Mouse (Mus musculus) midbrain, embryonic 12.5 days (tissue): Measurements from ENCODE around the gene Rnf208. TPM values are rescaled to one million over a fixed set of nuclear protein-coding genes. Genes with fewer than 3 reads are reported as not detected.

Source experiments
- ATAC-seq: fragments of 200-750 bp; cut with Nextera tagmentation; 2 replicates; pipeline ENCODE4 v1.8.0; 2017; ENCODE audit warnings: low read depth, moderate TSS enrichment, moderate library complexity; ENCODE audit not compliant: low FRiP score
- H3K27ac ChIP-seq: fragments of 300-500 bp; sonication (generic); replicated peaks from 2 replicates; pipeline ENCODE4 v1.5.1; 2016; ENCODE audit warnings: mild to moderate bottlenecking
- H3K27me3 ChIP-seq: fragments of 300-500 bp; sonication (generic); 2 replicates; pipeline ENCODE4 v1.6.1; 2016; ENCODE audit warnings: mild to moderate bottlenecking
- H3K36me3 ChIP-seq: fragments of 300-500 bp; sonication (generic); 2 replicates; pipeline ENCODE4 v1.6.1; 2016
- H3K4me1 ChIP-seq: fragments of 300-500 bp; sonication (generic); 2 replicates; pipeline ENCODE4 v1.6.1; 2016
- H3K4me2 ChIP-seq: fragments of 300-500 bp; sonication (generic); replicated peaks from 2 replicates; pipeline ENCODE4 v1.6.1; 2016; ENCODE audit warnings: mild to moderate bottlenecking, moderate library complexity
- H3K4me3 ChIP-seq: fragments of 300-500 bp; sonication (generic); 2 replicates; pipeline ENCODE4 v1.5.1; 2016; ENCODE audit warnings: mild to moderate bottlenecking
- H3K9ac ChIP-seq: fragments of 300-500 bp; sonication (generic); replicated peaks from 2 replicates; pipeline ENCODE4 v1.6.1; 2016; ENCODE audit warnings: mild to moderate bottlenecking, moderate library complexity
- H3K9me3 ChIP-seq: fragments of 300-500 bp; sonication (generic); 2 replicates; pipeline ENCODE4 v1.6.1; 2016; ENCODE audit warnings: mild to moderate bottlenecking
- WGBS: fragments of 180-500 bp; shearing (Covaris S2); methylation state at CpG from one replicate; pipeline ENCODE4 v1.1.7; 2016; 5-methylcytosine and 5-hydroxymethylcytosine counted together
- polyA plus RNA-seq: library from polyadenylated mRNA; unstranded; fragments of >200 nt; fragmentation: Nextera tagmentation; extraction: Ambion mirVana; gene quantifications from 2 replicates; pipeline ENCODE4 v1.2.1, GENCODE M21; 2016

Gene Rnf208
- polyA plus RNA-seq, 1 experiment from 2014 or later = 31.9 TPM

DNA sequence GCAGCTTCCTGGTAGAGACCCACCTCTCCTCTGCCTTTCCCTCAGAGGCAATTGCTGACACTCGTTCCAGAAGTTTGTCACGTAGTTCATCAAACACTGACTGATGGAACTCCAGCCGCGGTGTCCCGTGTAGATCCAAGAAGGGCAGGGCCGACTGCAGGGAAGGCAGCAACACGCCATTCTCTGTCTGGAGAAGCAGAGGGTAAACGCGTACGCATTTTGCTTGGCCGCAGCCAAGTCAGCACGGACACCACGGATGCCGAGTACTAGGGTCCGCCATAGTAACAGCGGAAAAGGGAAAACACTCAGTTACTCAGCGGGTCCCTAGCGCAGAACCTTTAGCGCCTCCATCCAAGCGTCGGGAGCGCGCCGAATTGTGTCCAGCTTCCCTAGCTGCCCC, 31.4 kb upstream of the Rnf208 start:
- H3K4me2 ChIP-seq = peak overlapping the region; percentile 96
- no peak; the same call in 1 of the 2 replicates for ATAC-seq
- peak overlapping the region; percentile 89 for H3K9ac ChIP-seq
- peak overlapping the region; percentile 87 for H3K27ac ChIP-seq
- peaks cover 22% of the 10 kb centered on the region for H3K4me1 ChIP-seq
- under 1% methylated on average over 24 of the region's 24 CpGs for WGBS
- H3K36me3 ChIP-seq = peaks cover 27% of the 10 kb centered on the region
- no peaks in the 10 kb centered on the region for H3K9me3 ChIP-seq
- peak overlapping the region; percentile 90 for H3K4me3 ChIP-seq
- peaks cover 9% of the 10 kb centered on the region; the same call in 1 of the 2 replicates for H3K27me3 ChIP-seq

DNA sequence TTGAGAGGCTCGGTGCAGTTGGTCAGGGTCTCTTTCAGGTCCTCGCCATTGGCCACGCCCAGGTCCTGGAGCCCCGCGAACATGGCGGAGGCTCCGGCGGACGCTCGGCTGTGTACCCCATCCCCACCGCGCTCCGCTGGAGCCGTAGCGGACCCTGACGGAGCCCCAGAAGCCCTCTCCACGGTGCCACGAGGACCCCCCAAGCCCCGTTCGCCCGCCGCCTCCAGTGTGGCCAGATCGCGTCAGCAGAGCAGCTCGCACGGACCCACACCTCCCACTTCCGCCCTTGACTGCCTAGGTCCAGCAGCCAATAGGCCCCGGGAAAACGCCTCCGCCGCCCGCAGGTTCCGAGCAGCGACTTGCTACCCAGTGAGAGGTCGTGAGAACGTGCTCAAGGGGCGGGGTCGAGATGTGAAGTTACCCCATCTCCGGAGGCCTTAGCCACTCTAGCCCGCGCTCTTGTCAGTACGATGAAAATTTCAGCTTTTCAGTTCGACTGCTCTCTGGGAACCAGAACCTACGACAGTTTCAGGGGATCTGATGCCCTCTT, 30.9 kb upstream of the Rnf208 start, which contains the start of gene Nelfb:
Gene Nelfb (minus strand): TSS at position 369 of the 550 bp plus-strand sequence.
- Histone ChIP-seq H3K27ac (peak within 1 kb of the TSS; percentile 87), H3K9ac (peak within 1 kb of the TSS; percentile 89), H3K36me3 (peaks cover 22% of the 10 kb centered on the region), H3K4me3 (peak within 1 kb of the TSS; percentile 90), H3K4me1 (peaks cover 22% of the 10 kb centered on the region), H3K9me3 (no peaks in the 10 kb centered on the region), H3K27me3 (peaks cover 13% of the 10 kb centered on the region), H3K4me2 (peak within 1 kb of the TSS; percentile 96)
- under 1% methylated on average over 44 of the region's 44 CpGs for WGBS
- ATAC-seq = peak; percentile 94

DNA sequence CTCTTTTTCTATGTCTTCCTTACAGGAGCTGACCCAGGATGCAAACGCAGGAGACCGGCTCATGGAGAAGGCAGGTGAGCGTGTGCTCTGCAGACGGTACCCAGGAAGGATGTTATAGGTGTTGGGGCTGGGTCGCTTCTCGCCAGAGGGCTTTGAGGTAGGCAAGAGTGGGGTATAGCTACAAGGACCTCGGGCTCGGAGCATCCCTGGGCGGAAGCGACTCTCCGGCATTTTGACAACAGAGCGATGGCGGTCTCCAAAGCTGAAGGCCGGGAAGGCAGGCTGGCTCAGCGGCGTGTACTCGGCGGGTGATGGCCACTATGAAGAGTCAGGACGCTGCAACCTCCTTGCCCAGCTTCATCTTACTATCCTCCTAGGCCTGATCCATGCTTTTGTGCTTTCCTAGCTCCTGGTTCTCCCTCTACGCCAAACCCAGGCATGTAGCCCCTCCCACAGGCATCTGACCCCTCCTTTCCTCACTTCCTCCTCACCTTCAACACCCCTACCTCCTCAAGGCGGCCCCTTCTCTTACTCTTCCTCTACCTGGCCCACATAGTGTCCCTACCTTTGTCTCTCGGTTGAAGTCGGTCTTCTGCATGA, 28.7 kb upstream of the Rnf208 start:
- Histone ChIP-seq H3K4me1 (peaks cover 22% of the 10 kb centered on the region), H3K9me3 (no peaks in the 10 kb centered on the region), H3K36me3 (peaks cover under 1% of the 10 kb centered on the region; the same call in 1 of the 2 replicates), H3K9ac (no peak overlapping the region), H3K4me3 (no peak overlapping the region), H3K27me3 (peaks cover 15% of the 10 kb centered on the region), H3K27ac (no peak overlapping the region), H3K4me2 (no peak overlapping the region)
- WGBS = 63% methylated on average over 23 of the region's 23 CpGs
- ATAC-seq = no peak

DNA sequence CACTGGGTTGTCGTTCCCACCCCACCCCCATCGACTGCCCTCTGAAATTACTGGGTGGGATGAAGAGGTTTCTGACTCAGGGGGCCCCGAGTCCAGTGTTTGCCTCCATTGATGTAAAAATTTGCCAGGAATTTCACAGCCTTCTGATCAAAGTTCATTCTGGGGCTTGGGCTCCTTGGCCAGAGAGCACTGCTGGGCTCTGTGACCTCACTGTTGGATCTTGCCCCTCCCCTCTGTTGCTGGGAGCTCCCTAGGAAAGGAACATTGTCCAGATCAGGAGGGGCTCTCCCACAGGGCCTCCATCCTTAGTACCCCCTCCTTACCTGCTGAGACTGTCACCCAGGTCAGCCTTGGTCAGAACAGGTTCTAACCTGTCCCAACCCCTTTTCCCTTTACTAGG, 27.6 kb upstream of the Rnf208 start, which contains the start of gene Stpg3:
Gene Stpg3 (minus strand): TSS at position 194 of the 400 bp plus-strand sequence.
- no peaks in the 10 kb centered on the region for H3K9me3 ChIP-seq
- WGBS = 67% methylated on average over 3 of the region's 3 CpGs
- no peak within 1 kb of the TSS for H3K4me3 ChIP-seq
- H3K36me3 ChIP-seq = no peaks in the 10 kb centered on the region
- ATAC-seq = no peak
- H3K27ac ChIP-seq = no peak within 1 kb of the TSS
- no peak within 1 kb of the TSS for H3K9ac ChIP-seq
- H3K4me2 ChIP-seq = no peak within 1 kb of the TSS
- peaks cover 15% of the 10 kb centered on the region for H3K27me3 ChIP-seq
- H3K4me1 ChIP-seq = peaks cover 18% of the 10 kb centered on the region

DNA sequence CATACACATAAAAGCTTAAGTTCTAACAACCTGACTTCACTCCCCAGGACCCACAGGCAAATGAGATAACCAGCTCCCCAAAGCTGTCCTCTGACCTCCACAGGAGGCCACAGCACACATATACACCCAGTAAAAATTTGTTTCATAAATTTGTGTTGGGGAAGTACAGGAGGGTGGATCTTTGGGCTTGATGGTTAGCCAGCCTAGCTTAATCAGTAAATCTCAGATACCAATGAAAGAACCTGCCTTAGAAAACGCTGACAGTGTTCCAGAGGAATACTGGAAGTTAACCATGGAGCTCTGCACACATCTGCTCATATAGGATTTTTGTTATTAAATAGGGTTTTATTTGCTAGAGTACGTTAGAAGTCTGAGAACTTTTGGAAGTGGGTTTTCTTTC, 24.4 kb upstream of the Rnf208 start:
- 64% methylated on average over 2 of the region's 2 CpGs for WGBS
- no peak overlapping the region for H3K4me3 ChIP-seq
- ATAC-seq = no peak
- peaks cover 12% of the 10 kb centered on the region for H3K36me3 ChIP-seq
- H3K9me3 ChIP-seq = no peaks in the 10 kb centered on the region
- H3K4me1 ChIP-seq = no peaks in the 10 kb centered on the region; the same call in 1 of the 2 replicates
- H3K27me3 ChIP-seq = peaks cover 15% of the 10 kb centered on the region
- no peak overlapping the region for H3K4me2 ChIP-seq
- H3K9ac ChIP-seq = no peak overlapping the region
- H3K27ac ChIP-seq = no peak overlapping the region

DNA sequence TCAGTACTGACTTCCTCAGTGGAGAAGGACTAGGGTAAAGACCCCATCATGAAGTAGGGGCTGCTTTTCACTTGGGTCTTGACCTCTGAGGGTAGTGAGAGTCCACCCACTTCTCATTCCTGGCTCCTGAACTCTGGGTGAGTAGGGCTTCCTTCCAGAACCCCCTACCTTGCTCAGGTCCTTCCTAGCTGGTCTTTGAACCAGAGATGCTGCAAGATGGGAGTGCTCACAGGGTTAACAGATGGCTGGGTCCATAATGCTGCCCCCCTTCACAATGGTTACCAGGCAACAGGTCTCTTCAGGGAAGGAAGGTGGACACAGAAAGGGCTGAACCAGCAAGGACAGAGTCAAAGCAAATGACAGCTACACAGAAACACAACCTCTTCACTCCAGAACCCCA, 23.6 kb upstream of the Rnf208 start, which contains the start of gene Fam166a:
Gene Fam166a (plus strand): TSS at position 301 of the 400 bp plus-strand sequence.
- H3K4me2 ChIP-seq = no peak within 1 kb of the TSS
- H3K4me1 ChIP-seq = peaks cover 6% of the 10 kb centered on the region
- no peak within 1 kb of the TSS for H3K27ac ChIP-seq
- H3K4me3 ChIP-seq = no peak within 1 kb of the TSS
- 0 out of 2 replicates have a peak within 1 kb of the TSS, but pooled peaks have one; percentile 20 for H3K9ac ChIP-seq
- H3K27me3 ChIP-seq = peaks cover 9% of the 10 kb centered on the region
- H3K9me3 ChIP-seq = no peaks in the 10 kb centered on the region
- peaks cover 12% of the 10 kb centered on the region for H3K36me3 ChIP-seq
- ATAC-seq = no peak

DNA sequence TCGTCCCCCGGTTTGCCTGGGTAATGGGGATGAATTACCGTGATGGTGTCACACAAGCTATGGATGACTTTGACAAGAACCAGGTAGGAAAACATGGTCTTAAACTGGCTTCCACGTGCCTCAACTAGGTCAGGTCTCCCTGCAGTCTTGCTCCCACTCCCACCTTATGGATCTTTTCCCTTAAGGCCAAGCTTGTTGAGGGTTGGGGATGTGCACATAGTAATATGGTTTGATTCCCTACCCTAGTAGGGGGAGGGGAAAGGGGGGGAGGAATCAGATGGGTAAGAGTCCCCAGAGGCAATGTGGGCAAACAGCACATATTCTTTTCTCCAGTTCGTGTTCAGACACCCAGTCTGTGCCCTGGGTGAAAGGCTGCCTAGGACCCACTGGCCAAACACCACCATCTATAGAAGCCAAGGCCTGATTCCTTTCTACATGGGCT, 20.7 kb upstream of the Rnf208 start:
- peaks cover 12% of the 10 kb centered on the region for H3K36me3 ChIP-seq
- no peak for ATAC-seq
- H3K27ac ChIP-seq = no peak overlapping the region
- no peaks in the 10 kb centered on the region for H3K9me3 ChIP-seq
- H3K4me3 ChIP-seq = no peak overlapping the region
- WGBS = 75% methylated on average over 5 of the region's 5 CpGs
- no peak overlapping the region for H3K4me2 ChIP-seq
- no peaks in the 10 kb centered on the region for H3K27me3 ChIP-seq
- H3K4me1 ChIP-seq = peaks cover 18% of the 10 kb centered on the region
- H3K9ac ChIP-seq = no peak overlapping the region

DNA sequence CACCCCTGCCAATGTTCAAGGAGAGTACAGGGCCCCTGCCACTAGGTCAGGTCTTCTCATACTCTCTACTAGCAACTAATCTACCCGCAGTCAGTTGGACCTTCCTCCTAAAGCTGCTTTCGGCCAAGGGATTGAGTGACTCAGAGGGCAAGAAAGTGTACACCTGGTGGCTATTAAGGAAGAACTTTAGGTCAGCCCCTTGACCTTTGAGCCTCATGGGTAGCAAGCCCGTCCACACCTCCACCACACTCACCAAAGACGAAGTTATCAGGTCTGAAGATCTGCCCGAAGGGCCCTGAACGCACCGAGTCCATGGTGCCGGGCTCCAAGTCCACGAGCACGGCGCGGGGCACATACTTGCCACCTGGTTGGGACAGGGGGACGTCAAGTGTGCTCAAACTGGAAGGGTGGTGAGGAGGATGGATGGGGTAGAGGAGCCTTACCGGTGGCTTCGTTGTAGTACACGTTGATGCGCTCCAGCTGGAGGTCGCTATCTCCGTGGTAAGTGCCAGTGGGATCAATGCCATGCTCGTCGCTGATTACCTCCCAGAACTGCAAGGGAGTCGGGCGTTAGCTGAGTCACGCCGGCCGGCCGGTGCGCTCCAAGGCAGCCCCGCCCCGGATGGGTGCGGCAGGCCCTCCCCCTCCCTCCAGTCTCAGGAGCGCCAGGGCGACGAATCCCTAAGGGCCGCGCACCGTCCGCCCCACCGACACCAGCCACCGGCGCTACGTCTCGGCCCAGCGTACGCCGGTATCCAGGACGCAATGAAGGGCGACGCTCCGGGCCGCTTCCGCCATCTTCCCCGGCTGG, 18.2 kb upstream of the Rnf208 start:
- Histone ChIP-seq H3K4me1 (peaks cover 20% of the 10 kb centered on the region), H3K9me3 (no peaks in the 10 kb centered on the region), H3K36me3 (peaks cover 12% of the 10 kb centered on the region), H3K27ac (peak overlapping the region; percentile 89), H3K4me2 (peak overlapping the region; percentile 96), H3K9ac (peak overlapping the region; percentile 81), H3K4me3 (peak overlapping the region; percentile 72), H3K27me3 (no peaks in the 10 kb centered on the region)
- WGBS = 2% methylated on average over 52 of the region's 53 CpGs
- peak; percentile 14 for ATAC-seq

DNA sequence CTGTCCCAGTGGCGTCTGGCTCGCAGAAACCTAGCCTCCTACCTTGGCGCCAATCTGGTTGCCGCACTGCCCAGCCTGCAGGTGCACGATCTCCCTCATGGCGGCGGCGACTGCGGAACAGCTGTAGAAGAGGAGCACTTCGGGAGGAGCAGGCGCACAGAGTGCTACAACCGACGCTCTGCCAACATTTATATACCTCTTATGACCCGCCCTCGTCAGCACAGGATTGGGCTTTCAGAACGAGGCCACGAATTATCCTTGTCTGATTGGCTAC, 17.6 kb upstream of the Rnf208 start, which contains the start of gene Tubb4b:
Gene Tubb4b (minus strand): TSS at position 211 of the 274 bp plus-strand sequence.
- ATAC-seq = no peak
- H3K9me3 ChIP-seq = no peaks in the 10 kb centered on the region
- under 1% methylated on average over 17 of the region's 17 CpGs for WGBS
- peak within 1 kb of the TSS; percentile 81 for H3K9ac ChIP-seq
- peak within 1 kb of the TSS; percentile 97 for H3K27ac ChIP-seq
- peaks cover 12% of the 10 kb centered on the region for H3K36me3 ChIP-seq
- H3K4me2 ChIP-seq = peak within 1 kb of the TSS; percentile 96
- peaks cover 5% of the 10 kb centered on the region; the same call in 1 of the 2 replicates for H3K27me3 ChIP-seq
- H3K4me1 ChIP-seq = peaks cover 22% of the 10 kb centered on the region
- peak within 1 kb of the TSS; percentile 72 for H3K4me3 ChIP-seq

DNA sequence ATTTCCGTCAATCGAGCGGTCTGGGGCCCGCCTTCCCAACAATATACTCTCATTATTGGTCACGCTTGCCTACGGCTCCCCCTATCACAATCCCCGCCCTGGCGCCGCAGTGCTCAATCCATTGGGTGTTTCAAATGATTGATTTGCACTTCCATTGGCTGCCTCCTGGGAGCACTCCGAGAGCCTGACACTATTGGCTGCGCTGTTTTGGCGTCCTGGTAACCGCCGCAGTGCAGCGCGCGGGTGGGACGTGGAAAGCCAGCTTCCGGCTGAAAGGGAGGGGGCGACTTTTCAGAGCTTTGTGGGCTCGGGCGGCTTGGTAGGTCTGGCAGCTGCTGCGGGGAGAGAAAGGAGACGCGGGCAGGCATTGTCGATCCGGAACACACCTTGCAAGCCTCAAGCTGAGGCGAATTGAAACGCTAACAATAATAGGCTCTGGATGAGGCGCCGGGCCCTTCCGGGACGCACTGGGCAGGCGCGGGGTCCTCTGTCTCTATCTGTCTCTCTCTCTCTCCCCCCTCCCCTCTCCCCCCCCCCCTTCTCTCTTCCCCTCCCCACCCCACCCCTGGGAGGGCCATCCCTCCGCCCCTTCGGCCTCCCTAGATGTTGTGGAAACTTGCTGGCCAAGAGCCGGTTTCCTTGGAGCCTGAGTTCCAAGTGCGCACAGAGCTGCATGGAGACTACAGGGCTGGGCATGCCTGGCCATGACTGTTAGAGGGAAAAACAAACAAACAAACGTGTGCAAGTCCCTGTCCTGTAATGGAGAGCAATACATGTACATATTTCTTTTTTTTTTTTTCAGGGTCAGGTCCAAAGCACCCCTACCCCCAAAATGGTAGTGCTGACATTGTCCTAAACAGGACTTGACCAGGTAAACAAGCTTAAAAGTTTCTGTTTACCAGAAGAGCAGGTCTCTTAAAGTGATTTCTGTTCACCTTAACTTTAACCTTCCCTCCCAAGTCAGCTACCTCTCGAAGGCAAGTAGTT, 17.0 kb upstream of the Rnf208 start:
- Histone ChIP-seq H3K36me3 (peaks cover 12% of the 10 kb centered on the region), H3K4me1 (peaks cover 22% of the 10 kb centered on the region), H3K27ac (peak overlapping the region; percentile 97), H3K9me3 (no peaks in the 10 kb centered on the region), H3K4me3 (peak overlapping the region; percentile 72), H3K27me3 (peaks cover 11% of the 10 kb centered on the region), H3K9ac (peak overlapping the region; percentile 60), H3K4me2 (peak overlapping the region; percentile 52)
- WGBS = 2% methylated on average over 39 of the region's 41 CpGs
- ATAC-seq = peak; percentile 97

DNA sequence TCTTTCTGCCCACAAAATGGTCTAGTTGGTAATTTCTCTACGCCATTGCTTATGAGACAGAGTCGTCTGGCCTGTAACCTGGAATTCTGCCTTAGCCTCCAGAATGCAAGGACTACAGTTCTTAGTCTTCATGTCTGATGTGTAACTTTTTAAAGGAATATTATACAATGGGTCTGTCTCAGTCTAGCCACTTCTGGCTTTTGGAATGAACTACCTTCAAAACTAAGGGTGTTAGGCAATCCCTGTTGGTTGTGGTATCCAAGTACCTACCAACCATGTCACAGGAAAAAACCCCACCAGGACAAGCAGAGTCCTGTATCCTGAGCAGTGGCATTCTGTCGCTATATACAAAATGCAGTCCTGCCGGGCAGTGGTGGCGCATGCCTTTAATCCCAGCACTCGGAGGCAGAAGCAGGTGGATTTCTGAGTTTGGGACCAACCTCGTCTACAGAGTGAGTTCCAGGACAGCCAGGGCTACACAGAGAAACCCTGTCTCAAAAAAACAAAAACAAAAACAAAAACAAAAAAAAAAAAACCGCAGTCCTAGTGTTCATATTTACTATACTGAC, 16.2 kb upstream of the Rnf208 start:
- peaks cover 18% of the 10 kb centered on the region for H3K27me3 ChIP-seq
- peak overlapping the region; percentile 60; the same call in 1 of the 2 replicates for H3K9ac ChIP-seq
- peak overlapping the region; percentile 97 for H3K27ac ChIP-seq
- H3K4me2 ChIP-seq = peak overlapping the region; percentile 52
- H3K9me3 ChIP-seq = no peaks in the 10 kb centered on the region
- peak overlapping the region; percentile 72 for H3K4me3 ChIP-seq
- H3K4me1 ChIP-seq = peaks cover 22% of the 10 kb centered on the region
- WGBS = 74% methylated on average over 8 of the region's 8 CpGs
- no peak for ATAC-seq
- peaks cover 12% of the 10 kb centered on the region for H3K36me3 ChIP-seq
